Mouse (Mus musculus) CD8-positive naive resting alpha-beta T cell, adult 2 months (primary cell): ENCODE measurements around the gene Ddc.

Experiments used
- DNase-seq, 2 experiments: peaks; one replicate each; pipeline ENCODE4 v3.0.0; 2022; ENCODE audit warnings: low read depth in 2 of 2, low spot score in 2 of 2

Ddc gene

GRCm38 (mm10) chr11:11801067-11801466, 96.9 kb downstream of the Ddc start:
- no peak for DNase-seq

- DNase-seq: no peak
These were observed 97.6 kb downstream of the Ddc start for GRCm38 (mm10) chr11:11800304-11800703.

- no peak for DNase-seq
These were observed 99.3 kb downstream of the Ddc start for GRCm38 (mm10) chr11:11798690-11799089.

GRCm38 (mm10) chr11:11794626-11795025, 103.3 kb downstream of the Ddc start:
- no peak for DNase-seq

GRCm38 (mm10) chr11:11788521-11788974, 109.4 kb downstream of the Ddc start:
- DNase-seq: peak; percentile 60 to 71

GRCm38 (mm10) chr11:11785457-11785856, 112.5 kb downstream of the Ddc start:
- no peak for DNase-seq

- DNase-seq: no peak
These were observed 116.2 kb downstream of the Ddc start for GRCm38 (mm10) chr11:11781728-11782127.

- DNase-seq: no peak
These were observed 119.6 kb downstream of the Ddc start for GRCm38 (mm10) chr11:11778345-11778744.

GRCm38 (mm10) chr11:11777796-11778195, 120.1 kb downstream of the Ddc start:
- no peak for DNase-seq

GRCm38 (mm10) chr11:11777246-11777645, 120.7 kb downstream of the Ddc start:
- no peak for DNase-seq

- DNase-seq: no peak
These were observed 121.1 kb downstream of the Ddc start for GRCm38 (mm10) chr11:11776822-11777174.

GRCm38 (mm10) chr11:11776071-11776821, 121.7 kb downstream of the Ddc start:
- DNase-seq: no peak

GRCm38 (mm10) chr11:11774893-11775292, 123.1 kb downstream of the Ddc start:
- no peak for DNase-seq

GRCm38 (mm10) chr11:11774384-11774783, 123.6 kb downstream of the Ddc start:
- DNase-seq: no peak

- no peak for DNase-seq
These were observed 125.7 kb downstream of the Ddc start for GRCm38 (mm10) chr11:11772196-11772595.

- no peak for DNase-seq
These were observed 127.3 kb downstream of the Ddc start for GRCm38 (mm10) chr11:11770691-11771090.

- no peak for DNase-seq
These were observed 128.7 kb downstream of the Ddc start for GRCm38 (mm10) chr11:11769281-11769680.

- DNase-seq: no peak
These were observed 129.9 kb downstream of the Ddc start for GRCm38 (mm10) chr11:11768057-11768456.

- no peak for DNase-seq
These were observed 131.2 kb downstream of the Ddc start for GRCm38 (mm10) chr11:11766736-11767135.

- peak; percentile 73 to 80 for DNase-seq
These were observed 131.8 kb downstream of the Ddc start for GRCm38 (mm10) chr11:11766105-11766504.

- DNase-seq: no peak
These were observed 132.5 kb downstream of the Ddc start for GRCm38 (mm10) chr11:11765414-11765813.
